Mouse (Mus musculus): ENCODE measurements around the gene Ncf1. TPM values are rescaled to one million over a fixed set of nuclear protein-coding genes. Genes with fewer than 3 reads are reported as not detected.
A peak's percentile ranks its signal among the peaks of the same experiment; 100 is the strongest.

The Ncf1 gene
- total and polyA plus RNA-seq, 3 experiments: 8.9 to 16.9 (median 9.2) TPM

DNA sequence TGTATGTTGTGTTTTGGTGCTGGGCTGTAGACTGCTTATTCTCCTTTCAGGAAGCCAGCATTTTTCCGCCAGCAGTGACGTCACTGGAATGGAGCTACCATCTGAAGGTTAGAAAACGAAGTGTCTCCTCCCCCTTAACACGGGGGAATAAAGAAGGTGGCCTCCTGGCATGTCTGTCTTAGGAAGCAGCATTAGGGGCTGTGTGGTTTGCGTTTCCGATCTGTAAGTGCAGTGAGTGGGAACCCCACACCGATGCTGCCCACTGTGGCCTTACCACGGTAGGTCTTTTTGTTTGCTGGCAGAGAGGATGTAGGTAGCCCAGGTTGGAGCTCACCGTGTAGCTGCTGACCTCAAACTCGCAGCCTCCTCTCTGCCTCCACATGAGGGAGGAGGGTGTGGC, 22.7 kb downstream of the Ncf1 start:
- no peak for DNase-seq

DNA sequence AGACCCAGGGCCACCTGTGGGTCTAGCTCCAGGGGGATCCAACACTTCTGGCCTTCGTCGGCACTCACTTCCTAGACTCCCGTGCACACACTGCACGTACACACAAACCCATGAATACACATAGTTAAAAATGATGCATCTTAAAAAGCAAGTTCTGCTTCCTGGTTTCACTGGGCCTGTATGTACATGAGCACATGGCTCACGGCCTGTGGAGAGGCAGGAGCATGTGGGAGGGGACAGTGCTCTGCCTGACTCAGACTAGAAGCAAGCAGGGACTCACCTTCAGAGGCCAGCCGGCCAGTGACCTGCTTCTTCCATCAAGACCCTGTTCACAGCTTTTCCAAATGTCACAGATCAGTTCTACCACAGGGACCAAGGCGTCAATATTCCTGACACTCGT, 35.8 kb downstream of the Ncf1 start:
- DNase-seq: no peak

- no peak for DNase-seq
Measured at GRCm38 (mm10) chr5:134188571-134188970, 40.9 kb downstream of the Ncf1 start.

DNA sequence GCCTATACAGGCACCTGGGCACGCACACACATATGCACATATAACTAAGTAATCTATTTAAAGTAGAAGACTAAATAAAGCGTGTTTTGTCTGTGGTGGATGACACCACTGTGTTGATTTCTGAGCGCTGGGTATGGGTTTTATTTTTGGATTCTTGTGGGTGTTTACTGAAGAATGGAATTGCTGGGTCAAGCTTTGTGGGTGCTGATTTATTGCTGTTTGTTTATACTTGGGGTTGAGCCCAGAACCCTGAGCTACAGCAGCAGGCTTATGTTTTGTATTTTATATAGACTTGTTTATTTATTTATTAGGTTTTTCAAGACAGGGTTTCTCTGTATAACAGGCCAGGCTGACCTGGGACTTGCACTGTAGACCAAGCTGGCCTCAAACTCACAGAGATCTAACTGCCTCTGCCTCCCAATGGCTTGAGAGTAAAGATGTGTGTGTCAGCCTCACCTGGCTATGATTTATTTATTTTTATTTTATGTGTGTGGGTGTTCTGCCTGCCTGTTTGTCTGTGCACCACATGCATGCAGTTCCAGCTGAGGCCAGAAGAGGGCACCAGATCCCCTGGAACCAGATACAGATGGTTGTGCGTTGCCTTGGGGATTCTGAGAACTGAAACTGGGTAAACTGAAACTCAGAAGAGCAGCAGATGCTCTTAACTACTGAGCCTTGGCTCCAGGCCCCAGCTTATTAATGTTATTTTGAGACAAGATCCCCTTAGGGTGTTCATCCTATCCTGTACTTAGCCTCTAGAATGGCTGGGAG, 42.3 kb downstream of the Ncf1 start:
- peak; percentile 47 for DNase-seq

DNA sequence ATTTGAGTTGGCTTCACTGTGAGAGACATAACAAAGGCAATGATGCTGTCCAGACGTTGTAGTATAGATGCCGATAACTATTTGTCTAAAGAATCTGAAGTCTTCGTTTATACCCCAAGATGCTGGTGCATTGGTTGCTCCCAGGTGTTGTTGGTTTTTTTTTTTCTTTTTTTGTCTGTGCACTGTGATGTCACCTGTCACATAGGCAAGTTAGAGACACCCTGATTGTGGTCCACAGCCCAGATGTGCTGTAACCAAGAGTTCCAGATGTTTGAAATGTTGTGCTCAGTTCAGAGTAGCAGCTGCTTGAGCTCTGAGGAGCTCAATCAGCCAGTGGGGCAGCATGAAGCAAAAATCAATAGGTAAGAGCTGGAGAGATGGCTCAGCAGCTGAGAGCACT, 43.4 kb downstream of the Ncf1 start:
- DNase-seq: no peak

- peak; percentile 98 for DNase-seq
Measured at GRCm38 (mm10) chr5:134183880-134184808, 45.3 kb downstream of the Ncf1 start, which contains the start of gene Gtf2ird2. Gtf2ird2 (plus strand) TSS chr5:134184019.

GRCm38 (mm10) chr5:134183162-134183561, 46.3 kb downstream of the Ncf1 start:
- no peak for DNase-seq

- peak; percentile 69 for DNase-seq
Measured at GRCm38 (mm10) chr5:134182735-134183134, 46.7 kb downstream of the Ncf1 start.

DNA sequence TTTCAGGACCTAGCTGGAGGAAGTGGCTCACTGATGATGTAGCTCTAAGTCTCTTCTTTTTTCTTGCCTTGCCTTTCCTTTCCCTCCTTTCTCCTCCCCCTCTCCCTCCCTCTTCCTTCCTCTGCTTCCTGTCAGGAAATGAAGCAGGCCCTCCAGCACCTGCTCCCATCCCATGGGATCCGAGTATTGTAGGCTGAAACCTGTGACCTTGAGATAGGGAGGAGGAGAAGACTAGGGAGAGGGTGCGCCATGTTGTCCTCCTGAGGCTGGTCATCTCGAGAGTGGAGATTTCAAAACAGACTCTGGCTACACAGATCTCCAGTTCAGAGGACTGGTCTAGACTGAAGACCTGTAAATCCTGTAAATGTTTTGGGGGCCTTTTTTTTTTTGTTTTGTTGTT, 47.3 kb downstream of the Ncf1 start:
- no peak for DNase-seq

- peak; percentile 76 for DNase-seq
Measured at GRCm38 (mm10) chr5:134179871-134180270, 49.6 kb downstream of the Ncf1 start.

DNA sequence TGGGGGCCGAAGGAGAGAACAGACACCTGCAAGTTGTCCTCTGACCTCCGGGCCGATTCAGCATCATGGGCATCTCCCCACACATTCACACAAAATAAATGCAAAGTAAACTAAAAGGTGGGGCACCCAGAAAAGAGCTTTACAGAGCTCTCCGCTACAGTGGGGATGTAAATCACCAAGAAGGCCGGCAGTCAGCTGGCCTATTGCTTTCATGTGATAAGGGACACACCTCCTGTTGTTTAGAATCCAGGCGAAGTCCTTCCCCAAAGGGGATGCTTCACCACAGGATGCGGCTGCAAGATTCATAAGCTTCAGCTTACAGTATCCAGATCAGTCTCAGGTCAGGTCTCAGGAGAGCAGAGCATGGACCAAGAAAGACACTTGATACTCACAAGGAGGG, 50.9 kb downstream of the Ncf1 start:
- DNase-seq: no peak

DNA sequence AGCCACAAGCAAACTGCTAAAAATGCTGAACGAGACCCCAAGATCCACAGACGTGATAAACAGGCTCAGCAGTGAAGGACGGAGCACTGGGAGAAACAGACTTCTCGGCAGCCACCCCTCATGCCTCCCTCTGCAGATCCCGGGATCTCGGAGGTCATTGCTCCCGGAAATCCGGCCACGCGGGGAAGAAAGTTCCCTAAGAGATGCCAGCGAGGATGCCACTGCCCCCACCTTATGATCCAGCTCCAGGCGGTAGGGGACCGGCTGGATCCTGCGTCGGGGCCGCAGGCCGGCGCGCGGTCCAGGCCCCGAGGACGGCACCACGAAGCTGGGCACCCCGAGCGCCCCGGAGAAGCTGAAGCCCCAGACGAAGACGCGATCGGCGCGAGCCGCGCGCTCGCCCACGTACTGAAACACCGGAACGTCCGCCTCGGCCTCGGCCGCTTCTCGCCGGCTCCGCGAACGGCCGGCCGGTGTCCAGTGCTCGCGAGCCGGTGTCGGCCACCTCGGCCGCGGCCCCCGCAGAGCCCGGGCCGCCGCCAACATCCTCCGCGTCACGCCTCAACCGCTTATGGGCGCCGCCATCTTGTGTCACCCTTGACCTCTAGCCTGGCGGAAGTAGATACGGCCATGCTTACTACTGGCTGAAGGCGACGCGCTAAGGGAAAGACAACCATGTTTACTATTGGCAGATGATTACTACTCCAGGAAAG, 53.1 kb downstream of the Ncf1 start, which contains the start of gene Rcc1l:
TSS of gene Rcc1l (minus strand) at position 606 of the 713 bp plus-strand sequence.
- peak; percentile 88 for DNase-seq

GRCm38 (mm10) chr5:134175696-134176095, 53.7 kb downstream of the Ncf1 start:
- no peak for DNase-seq

DNA sequence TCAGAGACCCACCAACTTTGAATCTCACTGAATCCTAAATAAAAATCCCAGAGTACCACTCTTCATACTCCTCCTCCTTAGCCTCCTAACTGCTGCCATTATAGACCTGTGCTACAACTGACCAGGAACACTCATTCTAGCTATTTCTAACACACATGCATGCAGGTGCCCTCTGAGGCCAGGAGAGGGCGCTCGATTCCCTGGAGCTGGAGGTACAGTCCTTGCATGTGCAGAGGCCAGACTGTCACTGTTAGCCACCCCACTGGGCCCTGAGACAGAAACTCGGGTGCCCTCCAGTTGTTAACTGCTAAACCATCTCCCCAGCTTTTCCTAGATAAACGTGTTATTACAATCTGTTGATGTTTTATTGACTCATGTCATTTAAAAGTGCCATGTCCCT, 56.2 kb downstream of the Ncf1 start:
- DNase-seq: peak; percentile 48

DNA sequence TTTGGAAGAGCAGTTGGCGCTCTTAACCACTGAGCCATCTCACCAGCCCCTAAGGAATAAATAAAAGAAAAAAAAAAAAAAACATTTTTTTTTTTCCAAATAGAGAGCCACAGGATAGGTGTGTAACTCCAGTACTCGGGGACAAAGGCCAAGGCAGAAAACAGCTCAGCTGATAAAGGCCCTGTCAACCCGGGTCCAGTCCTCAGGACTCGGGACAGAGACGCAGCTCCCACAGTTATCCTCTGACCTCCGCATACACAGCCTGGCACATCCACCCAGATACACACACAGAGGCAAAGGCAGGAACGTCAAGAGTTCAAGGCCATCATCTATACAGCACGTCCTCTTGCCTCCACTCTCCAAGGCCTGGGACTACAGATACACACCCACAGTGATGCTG, 59.3 kb downstream of the Ncf1 start:
- DNase-seq: no peak

Other genes starting within 250 kb of the Ncf1 start
- gene Castor2, start 129.9 kb downstream of the Ncf1 start, total RNA-seq (2021): 10 to 100 TPM; 11.4 to 15.5 TPM
- 6.0 and 6.5 TPM in 2 replicates for gene Castor2, start 129.9 kb downstream of the Ncf1 start, polyA plus RNA-seq (2012; rRNA removed)
- 10 to 100 TPM; 20.8 to 32.3 TPM for gene Rcc1l, start 52.9 kb downstream of the Ncf1 start, total RNA-seq (2021)
- 23.8 and 25.2 TPM in 2 replicates for gene Rcc1l, start 52.9 kb downstream of the Ncf1 start, polyA plus RNA-seq (2012; rRNA removed)
- gene Gtf2ird2, start 45.6 kb downstream of the Ncf1 start, total RNA-seq (2021): 10 to 100 TPM in 1 of 2 experiments, 1 to 10 TPM in 1; 8.8 to 10.7 TPM
- gene Gtf2ird2, start 45.6 kb downstream of the Ncf1 start, polyA plus RNA-seq (2012; rRNA removed): 5.2 and 5.3 TPM in 2 replicates
- gene Gtf2i, start 85.1 kb upstream of the Ncf1 start, total RNA-seq (2021): 100 to 1,000 TPM; 239 to 244 TPM
- gene Gtf2i, start 85.1 kb upstream of the Ncf1 start, polyA plus RNA-seq (2012; rRNA removed): 104 and 110 TPM in 2 replicates
- gene Gtf2ird1, start 227.1 kb upstream of the Ncf1 start, total RNA-seq (2021): 10 to 100 TPM; 51.6 to 66.0 TPM
- gene Gtf2ird1, start 227.1 kb upstream of the Ncf1 start, polyA plus RNA-seq (2012; rRNA removed): 21.2 and 21.3 TPM in 2 replicates

Data from adrenal gland, adult 2 months (tissue).